Mouse (Mus musculus): ENCODE measurements around the gene Gm15557. TPM values are rescaled to one million over a fixed set of nuclear protein-coding genes. Genes with fewer than 3 reads are reported as not detected.

Gm15557 gene
- total RNA-seq, 2 experiments from 2014 or later, result not detected

- DNase-seq (ENCODE audit: extremely low spot score in 1 of 2, low spot score in 1 of 2), result no peak
Measured at GRCm38 (mm10) chr2:155947390-155948002, 7.0 kb downstream of the Gm15557 start.

- DNase-seq (ENCODE audit: extremely low spot score in 1 of 2, low spot score in 1 of 2), result no peak
Measured at GRCm38 (mm10) chr2:155949362-155949761, 8.8 kb downstream of the Gm15557 start.

- peak in 1 of 2 experiments; percentile 58 for DNase-seq (ENCODE audit: extremely low spot score in 1 of 2, low spot score in 1 of 2)
Measured at GRCm38 (mm10) chr2:155952006-155952405, 11.5 kb downstream of the Gm15557 start.

GRCm38 (mm10) chr2:155956134-155957059 is 15.9 kb downstream of the Gm15557 start, which contains the start of gene Cep250:
TSS of gene Cep250 (plus strand) at chr2:155956458.
- DNase-seq (ENCODE audit: extremely low spot score in 1 of 2, low spot score in 1 of 2), result peak; percentile 69 to 79

- DNase-seq (ENCODE audit: extremely low spot score in 1 of 2, low spot score in 1 of 2), result no peak
Measured at GRCm38 (mm10) chr2:155959981-155960380, 19.5 kb downstream of the Gm15557 start.

- DNase-seq (ENCODE audit: extremely low spot score in 1 of 2, low spot score in 1 of 2), result no peak
Measured at GRCm38 (mm10) chr2:155961862-155962261, 21.3 kb downstream of the Gm15557 start.

GRCm38 (mm10) chr2:155962991-155963390 is 22.5 kb downstream of the Gm15557 start:
- DNase-seq (ENCODE audit: extremely low spot score in 1 of 2, low spot score in 1 of 2), result no peak

- no peak for DNase-seq (ENCODE audit: extremely low spot score in 1 of 2, low spot score in 1 of 2)
Measured at GRCm38 (mm10) chr2:155973348-155973747, 32.8 kb downstream of the Gm15557 start.

- DNase-seq (ENCODE audit: extremely low spot score in 1 of 2, low spot score in 1 of 2), result no peak
Measured at GRCm38 (mm10) chr2:155974087-155974731, 33.7 kb downstream of the Gm15557 start.

GRCm38 (mm10) chr2:155979328-155979991 is 38.9 kb downstream of the Gm15557 start:
- DNase-seq (ENCODE audit: extremely low spot score in 1 of 2, low spot score in 1 of 2), result no peak

- DNase-seq (ENCODE audit: extremely low spot score in 1 of 2, low spot score in 1 of 2), result no peak
Measured at GRCm38 (mm10) chr2:155985776-155986175, 45.2 kb downstream of the Gm15557 start.

- no peak for DNase-seq (ENCODE audit: extremely low spot score in 1 of 2, low spot score in 1 of 2)
Measured at GRCm38 (mm10) chr2:155987131-155987530, 46.6 kb downstream of the Gm15557 start.

GRCm38 (mm10) chr2:155989085-155989484 is 48.6 kb downstream of the Gm15557 start:
- DNase-seq (ENCODE audit: extremely low spot score in 1 of 2, low spot score in 1 of 2), result no peak

- no peak for DNase-seq (ENCODE audit: extremely low spot score in 1 of 2, low spot score in 1 of 2)
Measured at GRCm38 (mm10) chr2:155991151-155991550, 50.6 kb downstream of the Gm15557 start.

- DNase-seq (ENCODE audit: extremely low spot score in 1 of 2, low spot score in 1 of 2), result peak in 1 of 2 experiments; percentile 48
Measured at GRCm38 (mm10) chr2:155991863-155992321, 51.4 kb downstream of the Gm15557 start.

Other genes with a start within 250 kb of the Gm15557 start
- 100 to 1,000 TPM; 161 to 163 TPM for gene Trpc4ap, start 248.3 kb upstream of the Gm15557 start, total RNA-seq (2021)
- gene Edem2, start 211.3 kb upstream of the Gm15557 start, total RNA-seq (2021), result 10 to 100 TPM; 19.8 to 22.9 TPM
- gene Gm17581, start 204.9 kb upstream of the Gm15557 start, total RNA-seq (2021), result not detected
- gene Procr, start 189.6 kb upstream of the Gm15557 start, total RNA-seq (2021), result under 1 TPM; 0.71 to 0.96 TPM
- 10 to 100 TPM; 43.5 to 43.6 TPM for gene Mmp24, start 165.4 kb upstream of the Gm15557 start, total RNA-seq (2021)
- 10 to 100 TPM; 52.8 to 60.0 TPM for gene BC029722, start 121.3 kb upstream of the Gm15557 start, total RNA-seq (2021)
- gene Eif6, start 113.8 kb upstream of the Gm15557 start, total RNA-seq (2021), result 10 to 100 TPM; 59.0 to 75.7 TPM
- not detected for gene Fam83c, start 105.9 kb upstream of the Gm15557 start, total RNA-seq (2021)
- gene Uqcc1, start 10.4 kb upstream of the Gm15557 start, total RNA-seq (2021), result 10 to 100 TPM; 60.8 to 74.1 TPM
- under 1 TPM in 1 of 2 experiments, not detected in 1; 0.10 TPM for gene Gdf5, start 4.6 kb downstream of the Gm15557 start, total RNA-seq (2021)
- gene Cep250, start 15.7 kb downstream of the Gm15557 start, total RNA-seq (2021), result 10 to 100 TPM; 14.3 to 18.9 TPM
- 1 to 10 TPM; 1.8 to 2.6 TPM for gene 6430550D23Rik, start 67.2 kb downstream of the Gm15557 start, total RNA-seq (2021)
- 100 to 1,000 TPM; 174 to 223 TPM for gene Ergic3, start 67.3 kb downstream of the Gm15557 start, total RNA-seq (2021)
- gene Fer1l4, start 112.2 kb downstream of the Gm15557 start, total RNA-seq (2021), result not detected
- gene Spag4, start 124.4 kb downstream of the Gm15557 start, total RNA-seq (2021), result 1 to 10 TPM; 3.9 to 4.2 TPM
- 10 to 100 TPM; 26.8 to 30.4 TPM for gene Cpne1, start 171.2 kb downstream of the Gm15557 start, total RNA-seq (2021)
- gene Rbm12, start 171.2 kb downstream of the Gm15557 start, total RNA-seq (2021), result 10 to 100 TPM; 28.9 to 30.6 TPM
- 10 to 100 TPM; 21.3 to 24.4 TPM for gene Gm28036, start 186.4 kb downstream of the Gm15557 start, total RNA-seq (2021)
- gene Romo1, start 203.3 kb downstream of the Gm15557 start, total RNA-seq (2021), result 100 to 1,000 TPM; 156 to 190 TPM
- 10 to 100 TPM; 45.6 to 47.4 TPM for gene Nfs1, start 203.5 kb downstream of the Gm15557 start, total RNA-seq (2021)
- gene Rbm39, start 239.5 kb downstream of the Gm15557 start, total RNA-seq (2021), result 100 to 1,000 TPM; 275 to 354 TPM

Measured in layer of hippocampus, postnatal 25 days (tissue).